Mouse (Mus musculus) forebrain, embryonic 11.5 days (tissue): ENCODE measurements at regions not wholly inside any gene's neighbourhood (a gene's known extent, or its start where the extent isn't known, plus 50 kb on each side); places are given as distances from the start of the nearest gene placed in this dataset.

Experiments
- ATAC-seq: fragments of 200-750 bp; cut with Nextera tagmentation; replicated peaks from 2 replicates; pipeline ENCODE4 v1.8.0; 2017; ENCODE audit warnings: moderate TSS enrichment; ENCODE audit not compliant: low FRiP score
- DNase-seq: peaks from one replicate; pipeline ENCODE4 v3.0.0-alpha.2; 2017; ENCODE audit warnings: low spot score
- H3K27ac ChIP-seq: fragments of 300-500 bp; sonication (generic); 2 replicates; pipeline ENCODE4 v1.5.1; 2014; ENCODE audit warnings: low read depth, low read length
- H3K27me3 ChIP-seq: fragments of 300-500 bp; sonication (generic); 2 replicates; pipeline ENCODE4 v1.6.1; 2014; ENCODE audit warnings: mild to moderate bottlenecking, low read length, mixed read lengths; ENCODE audit not compliant: control insufficient read depth, insufficient read depth
- H3K36me3 ChIP-seq: fragments of 300-500 bp; sonication (generic); 2 replicates; pipeline ENCODE4 v1.6.1; 2014; ENCODE audit warnings: mild to moderate bottlenecking, low read length, moderate library complexity, mixed read lengths; ENCODE audit not compliant: control insufficient read depth, insufficient read depth
- H3K4me1 ChIP-seq: fragments of 300-500 bp; sonication (generic); replicated peaks from 2 replicates; pipeline ENCODE4 v1.6.1; 2014; ENCODE audit warnings: low read length, mixed read lengths; ENCODE audit not compliant: control insufficient read depth, insufficient read depth
- H3K4me2 ChIP-seq: fragments of 300-500 bp; sonication (generic); 2 replicates; pipeline ENCODE4 v1.6.1; 2014; ENCODE audit warnings: low read depth, mild to moderate bottlenecking, low read length, moderate library complexity, mixed read lengths; ENCODE audit not compliant: severe bottlenecking
- H3K4me3 ChIP-seq: fragments of 300-500 bp; sonication (generic); 2 replicates; pipeline ENCODE4 v1.5.1; 2014; ENCODE audit warnings: low read depth, low read length
- H3K9ac ChIP-seq: fragments of 300-500 bp; sonication (generic); 2 replicates; pipeline ENCODE4 v1.6.1; 2014; ENCODE audit warnings: low read length
- H3K9me3 ChIP-seq: fragments of 300-500 bp; sonication (generic); 2 replicates; pipeline ENCODE4 v1.6.1; 2016; ENCODE audit warnings: low read length, mixed read lengths; ENCODE audit not compliant: control insufficient read depth
- WGBS: fragments of 180-500 bp; shearing (Covaris S2); extraction: QIAGEN DNeasy Blood & Tissue Kit; methylation state at CpG from one replicate; pipeline ENCODE4 v1.1.7; 2014; 5-methylcytosine and 5-hydroxymethylcytosine counted together

DNA sequence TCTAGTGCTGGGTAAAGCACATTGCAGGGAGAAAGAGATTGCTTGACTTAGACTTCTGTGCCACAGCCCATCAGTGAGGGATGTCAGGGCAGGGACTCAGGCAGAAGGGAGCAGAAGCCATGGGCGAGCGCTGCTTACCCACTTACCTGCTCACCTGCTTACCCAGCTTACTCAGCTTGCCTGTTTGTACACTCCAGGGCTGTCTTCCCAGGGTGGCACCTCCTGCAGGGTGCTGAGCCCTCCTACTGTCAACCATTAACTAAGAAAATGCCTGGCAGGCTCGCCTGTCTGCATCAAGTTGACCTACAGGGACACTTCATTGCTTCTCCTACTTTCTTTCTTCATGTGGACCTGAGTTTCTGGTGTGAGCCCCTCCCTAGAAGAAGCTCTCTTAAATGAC lies 124.0 kb downstream of the Gm9376 start:
- H3K27me3 ChIP-seq = no peaks in the 10 kb centered on the region
- no peak overlapping the region for H3K9ac ChIP-seq
- H3K27ac ChIP-seq = no peak overlapping the region
- 69% methylated on average over 3 of the region's 3 CpGs for WGBS
- no peak overlapping the region for H3K4me3 ChIP-seq
- DNase-seq = no peak
- H3K4me2 ChIP-seq = no peak overlapping the region
- ATAC-seq = no peak
- no peaks in the 10 kb centered on the region for H3K4me1 ChIP-seq
- H3K36me3 ChIP-seq = no peaks in the 10 kb centered on the region
- H3K9me3 ChIP-seq = no peaks in the 10 kb centered on the region

- no peak for ATAC-seq
- Histone ChIP-seq H3K4me2 (no peak overlapping the region), H3K4me3 (no peak overlapping the region), H3K27me3 (no peaks in the 10 kb centered on the region), H3K27ac (no peak overlapping the region), H3K9me3 (no peaks in the 10 kb centered on the region), H3K4me1 (no peaks in the 10 kb centered on the region), H3K36me3 (no peaks in the 10 kb centered on the region), H3K9ac (no peak overlapping the region)
- DNase-seq = no peak
- 92% methylated on average over 5 of the region's 5 CpGs for WGBS
Observed at GRCm38 (mm10) chr14:118391561-118391960, 124.8 kb downstream of the Gm9376 start.

GRCm38 (mm10) chr14:118393676-118394075 lies 126.9 kb downstream of the Gm9376 start:
- 66% methylated on average over 6 of the region's 6 CpGs for WGBS
- no peak for ATAC-seq
- Histone ChIP-seq H3K36me3 (no peaks in the 10 kb centered on the region), H3K27me3 (no peaks in the 10 kb centered on the region), H3K4me1 (no peaks in the 10 kb centered on the region), H3K9me3 (no peaks in the 10 kb centered on the region), H3K27ac (no peak overlapping the region), H3K4me2 (no peak overlapping the region), H3K9ac (no peak overlapping the region), H3K4me3 (no peak overlapping the region)
- no peak for DNase-seq

GRCm38 (mm10) chr14:118414275-118414674 lies 147.5 kb downstream of the Gm9376 start:
- DNase-seq (no peak), ATAC-seq (peak; percentile 49; the same call in 1 of the 2 replicates)
- Histone ChIP-seq H3K27me3 (peaks cover 10% of the 10 kb centered on the region; the same call in 1 of the 2 replicates), H3K4me2 (no peak overlapping the region), H3K36me3 (no peaks in the 10 kb centered on the region), H3K4me3 (no peak overlapping the region), H3K4me1 (peaks cover 6% of the 10 kb centered on the region), H3K9ac (no peak overlapping the region), H3K27ac (no peak overlapping the region), H3K9me3 (peaks cover 2% of the 10 kb centered on the region)
- 16% methylated on average over 4 of the region's 4 CpGs for WGBS

DNA sequence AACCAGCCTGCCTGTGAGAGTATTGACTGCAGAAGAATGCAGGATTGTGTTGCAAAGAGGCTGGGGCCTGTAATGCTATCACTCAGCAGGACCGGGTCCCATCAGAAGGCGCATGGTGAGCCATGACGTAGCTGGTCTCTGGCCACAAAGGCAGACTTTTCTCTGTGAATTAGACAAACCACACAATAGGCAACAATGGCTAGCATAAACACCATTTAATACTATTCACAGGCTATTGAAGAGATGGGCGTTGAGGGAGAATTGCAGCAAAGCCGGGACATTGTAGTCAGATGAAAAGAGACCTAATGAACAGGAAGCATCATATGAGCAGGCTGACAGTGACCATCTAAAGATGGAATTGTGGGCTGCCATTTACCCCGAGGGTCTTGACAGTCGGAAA lies 149.4 kb downstream of the Gm9376 start:
- no peak overlapping the region for H3K4me3 ChIP-seq

DNA sequence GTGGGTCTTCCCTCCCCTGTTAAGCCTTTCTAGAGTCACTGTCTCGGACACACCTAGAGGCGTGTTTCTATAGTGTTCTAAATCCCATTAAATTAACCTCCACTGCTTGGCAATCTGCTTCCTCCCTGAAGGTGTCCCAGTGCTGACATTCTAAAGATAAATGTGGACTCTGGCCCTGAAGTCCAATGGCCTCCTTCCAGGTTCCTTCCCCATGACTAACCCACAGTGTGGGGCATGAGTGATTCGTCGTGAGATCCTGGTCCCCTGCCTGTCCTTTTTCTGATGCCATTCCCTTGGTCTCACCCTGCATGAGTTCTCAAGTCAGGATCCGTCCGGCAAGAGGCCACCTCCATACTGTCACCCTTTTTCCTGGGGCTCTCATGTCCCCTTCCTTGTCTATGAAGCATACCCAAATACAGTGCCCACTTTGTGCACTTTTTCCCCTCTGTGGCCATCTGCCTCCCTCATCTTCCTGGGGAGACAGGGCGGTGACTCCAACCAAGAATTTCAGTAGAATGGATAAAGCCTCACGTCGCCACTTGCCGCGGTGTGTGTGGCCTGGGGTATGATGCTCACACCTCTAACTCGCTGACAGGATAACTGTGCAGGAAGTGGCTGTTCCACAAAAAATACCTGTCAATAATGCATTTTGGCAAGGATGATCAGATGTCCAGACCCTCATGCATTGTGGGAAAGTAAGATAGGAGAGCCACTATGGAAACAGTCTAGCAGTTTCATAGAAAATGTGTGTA lies 152.9 kb downstream of the Gm9376 start:
- no peak overlapping the region for H3K27ac ChIP-seq
- no peak overlapping the region for H3K4me3 ChIP-seq
- peaks cover 10% of the 10 kb centered on the region for H3K4me1 ChIP-seq
- WGBS = 85% methylated on average over 12 of the region's 12 CpGs
- no peak overlapping the region for H3K4me2 ChIP-seq
- H3K9me3 ChIP-seq = peaks cover 4% of the 10 kb centered on the region
- no peaks in the 10 kb centered on the region for H3K36me3 ChIP-seq
- no peak for ATAC-seq
- no peak overlapping the region for H3K9ac ChIP-seq
- H3K27me3 ChIP-seq = peaks cover 7% of the 10 kb centered on the region; the same call in 1 of the 2 replicates
- no peak for DNase-seq

More for the DNA sequence above, 149.4 kb downstream of the Gm9376 start:
- Histone ChIP-seq H3K9me3 (peaks cover 4% of the 10 kb centered on the region), H3K27me3 (peaks cover 10% of the 10 kb centered on the region; the same call in 1 of the 2 replicates), H3K4me1 (peaks cover 6% of the 10 kb centered on the region), H3K9ac (no peak overlapping the region), H3K27ac (no peak overlapping the region), H3K36me3 (no peaks in the 10 kb centered on the region), H3K4me2 (peak overlapping the region; percentile 18; the same call in 1 of the 2 replicates)
- ATAC-seq (peak; percentile 79), DNase-seq (peak; percentile 70)
- WGBS = 7% methylated on average over 7 of the region's 7 CpGs

DNA sequence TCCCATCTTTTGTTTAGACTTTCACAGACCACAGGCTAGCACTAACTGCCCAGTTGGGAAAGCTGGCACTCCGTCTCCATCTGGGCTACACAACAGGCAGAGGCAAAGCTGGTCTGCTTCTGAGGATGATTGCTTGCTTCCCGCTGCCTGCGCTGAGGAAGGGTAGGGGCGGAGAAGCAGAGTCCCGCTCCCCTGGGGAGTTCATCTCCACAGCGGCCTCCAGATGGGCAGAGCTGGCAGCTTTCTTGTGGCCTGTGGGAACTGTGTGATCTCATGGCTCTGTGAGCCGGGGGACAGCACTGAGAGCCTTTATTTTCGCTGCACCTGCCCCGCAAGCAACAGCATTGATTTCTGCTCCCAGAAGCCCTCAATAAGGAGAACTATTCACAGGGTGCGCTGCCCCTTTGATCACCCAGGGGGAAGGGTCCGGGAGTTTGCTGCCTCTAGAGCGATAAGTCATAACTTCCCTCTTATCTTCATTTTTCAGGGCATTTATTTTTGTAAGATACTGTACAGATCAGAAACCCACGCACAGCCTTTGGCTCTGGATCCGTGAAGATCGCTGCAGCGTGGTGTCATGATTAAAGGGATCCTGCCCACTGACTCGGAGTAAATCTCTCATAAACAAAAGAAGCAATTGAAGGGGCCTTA lies 155.7 kb downstream of the Gm9376 start:
- H3K27me3 ChIP-seq = peaks cover 6% of the 10 kb centered on the region
- no peaks in the 10 kb centered on the region for H3K36me3 ChIP-seq
- peaks cover 7% of the 10 kb centered on the region; the same call in 1 of the 2 replicates for H3K4me1 ChIP-seq
- peak overlapping the region; percentile 39 for H3K4me2 ChIP-seq
- DNase-seq = peak; percentile 73
- H3K9me3 ChIP-seq = peaks cover 4% of the 10 kb centered on the region
- 2% methylated on average over 17 of the region's 17 CpGs for WGBS
- peak overlapping the region; percentile 21; the same call in 1 of the 2 replicates for H3K9ac ChIP-seq
- peak overlapping the region; percentile 21; the same call in 1 of the 2 replicates for H3K4me3 ChIP-seq
- no peak overlapping the region for H3K27ac ChIP-seq
- ATAC-seq = peak; percentile 62

DNA sequence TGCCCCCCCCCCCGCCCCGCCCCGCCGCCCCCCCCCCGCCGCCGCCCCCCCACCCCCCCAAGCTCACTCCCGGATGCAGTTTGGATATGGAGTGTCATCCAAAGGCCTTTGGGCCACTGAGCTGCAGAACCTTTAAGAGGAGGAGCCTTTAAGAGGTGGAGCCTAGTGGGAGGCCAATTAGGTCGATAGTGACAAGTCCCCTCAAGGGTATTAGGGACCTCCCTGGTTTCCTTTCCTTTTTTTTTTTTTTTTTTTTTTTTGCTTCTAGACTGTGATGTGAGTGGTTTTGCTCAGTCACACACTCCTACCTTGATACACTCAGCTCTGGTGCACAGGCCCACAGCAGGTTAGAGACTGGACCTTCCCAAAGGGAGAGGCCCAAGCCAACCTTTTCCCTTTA lies 156.5 kb downstream of the Gm9376 start:
- Histone ChIP-seq H3K27me3 (peaks cover 6% of the 10 kb centered on the region), H3K9ac (no peak overlapping the region), H3K36me3 (no peaks in the 10 kb centered on the region), H3K4me2 (no peak overlapping the region), H3K4me3 (no peak overlapping the region), H3K4me1 (peaks cover 9% of the 10 kb centered on the region; the same call in 1 of the 2 replicates), H3K27ac (no peak overlapping the region), H3K9me3 (peaks cover 4% of the 10 kb centered on the region)
- 1% methylated on average over 8 of the region's 9 CpGs for WGBS
- no peak for DNase-seq
- peak; percentile 45 for ATAC-seq
